Mouse (Mus musculus) right cerebral cortex, adult 18-20 months (tissue): ENCODE data around the gene Cox19.

Experiments
- DNase-seq: peaks from one replicate; pipeline ENCODE4 v3.0.0; 2022; ENCODE audit warnings: mixed read lengths

The Cox19 gene

GRCm38 (mm10) chr5:139381586-139382513, 30.6 kb upstream of the Cox19 start:
- DNase-seq: no peak

- DNase-seq: peak; percentile 91
Observed at GRCm38 (mm10) chr5:139380385-139381248, 29.4 kb upstream of the Cox19 start.

- DNase-seq: no peak
Observed at GRCm38 (mm10) chr5:139379771-139380384, 28.7 kb upstream of the Cox19 start.

- DNase-seq: no peak
Observed at GRCm38 (mm10) chr5:139378986-139379629, 27.9 kb upstream of the Cox19 start.

- DNase-seq: no peak
Observed at GRCm38 (mm10) chr5:139378271-139378556, 27.0 kb upstream of the Cox19 start.

- no peak for DNase-seq
Observed at GRCm38 (mm10) chr5:139377468-139378270, 26.5 kb upstream of the Cox19 start, which contains the start of gene Gpr146. Gpr146 (plus strand) TSS chr5:139377697.

- no peak for DNase-seq
Observed at GRCm38 (mm10) chr5:139374841-139375240, 23.6 kb upstream of the Cox19 start.

GRCm38 (mm10) chr5:139373889-139374444, 22.7 kb upstream of the Cox19 start:
- DNase-seq: no peak

GRCm38 (mm10) chr5:139373126-139373525, 21.9 kb upstream of the Cox19 start:
- no peak for DNase-seq

- DNase-seq: peak; percentile 91
Observed at GRCm38 (mm10) chr5:139371631-139372401, 20.6 kb upstream of the Cox19 start.

GRCm38 (mm10) chr5:139371118-139371517, 19.9 kb upstream of the Cox19 start:
- DNase-seq: no peak

- DNase-seq: no peak
Observed at GRCm38 (mm10) chr5:139370336-139370735, 19.1 kb upstream of the Cox19 start.

GRCm38 (mm10) chr5:139368638-139369320, 17.6 kb upstream of the Cox19 start:
- DNase-seq: no peak

- DNase-seq: no peak
Observed at GRCm38 (mm10) chr5:139367884-139368458, 16.8 kb upstream of the Cox19 start.

GRCm38 (mm10) chr5:139366484-139366883, 15.3 kb upstream of the Cox19 start:
- DNase-seq: no peak

GRCm38 (mm10) chr5:139365827-139366226, 14.6 kb upstream of the Cox19 start:
- no peak for DNase-seq

- DNase-seq: no peak
Observed at GRCm38 (mm10) chr5:139364911-139365571, 13.8 kb upstream of the Cox19 start.

- DNase-seq: peak; percentile 83
Observed at GRCm38 (mm10) chr5:139364260-139364910, 13.2 kb upstream of the Cox19 start.

- no peak for DNase-seq
Observed at GRCm38 (mm10) chr5:139363858-139364257, 12.6 kb upstream of the Cox19 start.
